Mouse (Mus musculus): ENCODE measurements around the gene Rfx3. TPM values are rescaled to one million over a fixed set of nuclear protein-coding genes. Genes with fewer than 3 reads are reported as not detected.

Rfx3 gene
- total and polyA plus RNA-seq, 3 experiments = 0.76 to 1.4 (median 1.2) TPM

- no peaks in the 10 kb centered on the region for H3K9me3 ChIP-seq (replicated peaks; ENCODE audit: low read length)
- peak overlapping the region; percentile 20 to 85 (median 63) for H3K4me3 ChIP-seq (replicated peaks in 1 of 3; ENCODE audit: low read depth in 2 of 3, low read length in 2 of 3, poor library complexity in 1 of 3)
- peak overlapping the region; percentile 84 for H3K9ac ChIP-seq (ENCODE audit: insufficient read depth, low read depth)
- peak overlapping the region; percentile 43 for H3K27ac ChIP-seq (ENCODE audit: insufficient read depth, low read depth)
- in situ Hi-C loops (cut with MboI; ENCODE audit: low pct_ligation_motif_present, low pct_unique_long_range_greater_than_20kb, low sequenced_read_pairs) (no loop called here), dilution Hi-C loops (cut with MboI; ENCODE audit: extremely low pct_ligation_motif_present, extremely low pct_unique_long_range_greater_than_20kb, low sequenced_read_pairs) (no loop called here)
- H3K36me3 ChIP-seq (replicated peaks in 1 of 2; ENCODE audit: control insufficient read depth in 1 of 2, insufficient read depth in 1 of 2, low read length in 1 of 2) = no peaks in the 10 kb centered on the region
- H3K4me1 ChIP-seq (ENCODE audit: control insufficient read depth in 1 of 2, insufficient read depth in 2 of 2) = peaks cover 0 to 5% of the 10 kb centered on the region in 2 experiments; a peak in 1 of 4 replicates
- no peaks in the 10 kb centered on the region; the same call in 1 of the 2 replicates for H3K79me2 ChIP-seq (replicated peaks; ENCODE audit: control insufficient read depth, extremely low read depth, insufficient read depth, poor library complexity, severe bottlenecking)
- TF ChIP-seq ELF1 (IDR thresholded peaks at IDR 0.05; ENCODE audit: low read depth, low read length) = no peak
- TF ChIP-seq SIN3A (IDR thresholded peaks at IDR 0.05; ENCODE audit: low read length) = no peak
- TF ChIP-seq POLR2A (IDR thresholded peaks at IDR 0.05; ENCODE audit: low read depth, low read length) = peak; percentile 65
- TF ChIP-seq POLR2AphosphoS2 (IDR thresholded peaks at IDR 0.05; ENCODE audit: low read depth, low read length) = peak; percentile 72
- no peak for TF ChIP-seq KAT2A (IDR thresholded peaks at IDR 0.05; ENCODE audit: insufficient replicate concordance, low read length)
- peak; percentile 99 for TF ChIP-seq ZNF384 (IDR thresholded peaks at IDR 0.05; ENCODE audit: low read depth, low read length)
- TF ChIP-seq BHLHE40 (IDR thresholded peaks at IDR 0.05; ENCODE audit: low read depth, low read length) = peak; percentile 35; the same call in 1 of the 2 replicates
- no peak for TF ChIP-seq TBP (conservative IDR thresholded peaks at IDR 0.05; ENCODE audit: low read depth, low read length)
- TF ChIP-seq ZMIZ1 (IDR thresholded peaks at IDR 0.05; ENCODE audit: low read depth, low read length) = peak; percentile 19; the same call in 1 of the 2 replicates
- TF ChIP-seq ZC3H11A (IDR thresholded peaks at IDR 0.05; ENCODE audit: low read depth, low read length) = no peak
- 0 out of 2 replicates have a peak, but pooled peaks have one; percentile 25 for TF ChIP-seq CHD2 (IDR thresholded peaks at IDR 0.05; ENCODE audit: low read length)
- peak; percentile 64 for TF ChIP-seq MAX (IDR thresholded peaks at IDR 0.05; ENCODE audit: low read length)
- no peak for TF ChIP-seq RAD21 (IDR thresholded peaks at IDR 0.05; ENCODE audit: low read depth, low read length)
- TF ChIP-seq MAFK (IDR thresholded peaks at IDR 0.05; ENCODE audit: insufficient replicate concordance, low read length) = no peak; the same call in 1 of the 2 replicates
- TF ChIP-seq NELFE (IDR thresholded peaks at IDR 0.05; ENCODE audit: low read depth, low read length) = peak; percentile 76
- no peak for TF ChIP-seq CTCF (conservative IDR thresholded peaks at IDR 0.05 in 1 of 2, IDR thresholded peaks at IDR 0.05 in 1 of 2; ENCODE audit: low read depth in 2 of 2, low read length in 2 of 2)
- H3K27me3 ChIP-seq (replicated peaks) = no peaks in the 10 kb centered on the region
- H3K4me2 ChIP-seq (ENCODE audit: insufficient read depth, low read depth, poor library complexity, severe bottlenecking) = peak overlapping the region; percentile 39; the same call in 1 of the 2 replicates
- DNase-seq (ENCODE audit: extremely low read depth) = peak; percentile 39
Observed at GRCm38 (mm10) chr19:28011718-28012499, 943 bp upstream of the Rfx3 start.

GRCm38 (mm10) chr19:28011396-28011717 is 391 bp upstream of the Rfx3 start:
- Histone ChIP-seq H3K79me2 (replicated peaks; ENCODE audit: control insufficient read depth, extremely low read depth, insufficient read depth, poor library complexity, severe bottlenecking) (no peaks in the 10 kb centered on the region; the same call in 1 of the 2 replicates), H3K4me3 (replicated peaks in 1 of 3; ENCODE audit: low read depth in 2 of 3, low read length in 2 of 3, poor library complexity in 1 of 3) (peak overlapping the region; percentile 57 to 85 (median 81)), H3K27me3 (replicated peaks) (no peaks in the 10 kb centered on the region), H3K36me3 (replicated peaks in 1 of 2; ENCODE audit: control insufficient read depth in 1 of 2, insufficient read depth in 1 of 2, low read length in 1 of 2) (no peaks in the 10 kb centered on the region), H3K27ac (ENCODE audit: insufficient read depth, low read depth) (peak overlapping the region; percentile 91), H3K4me1 (ENCODE audit: control insufficient read depth in 1 of 2, insufficient read depth in 2 of 2) (peaks cover 0 to 7% of the 10 kb centered on the region in 2 experiments; a peak in 2 of 4 replicates), H3K9ac (ENCODE audit: insufficient read depth, low read depth) (peak overlapping the region; percentile 93), H3K4me2 (ENCODE audit: insufficient read depth, low read depth, poor library complexity, severe bottlenecking) (peak overlapping the region; percentile 74; the same call in 1 of the 2 replicates), H3K9me3 (replicated peaks; ENCODE audit: low read length) (no peaks in the 10 kb centered on the region)
- in situ Hi-C loops (cut with MboI; ENCODE audit: low pct_ligation_motif_present, low pct_unique_long_range_greater_than_20kb, low sequenced_read_pairs) = no loop called here
- DNase-seq (ENCODE audit: extremely low read depth) = peak; percentile 93
- dilution Hi-C loops (cut with MboI; ENCODE audit: extremely low pct_ligation_motif_present, extremely low pct_unique_long_range_greater_than_20kb, low sequenced_read_pairs) = no loop called here
- TF ChIP-seq JUND (conservative IDR thresholded peaks at IDR 0.05; ENCODE audit: low read depth, low read length) = peak; percentile 29; the same call in 1 of the 2 replicates
- TF ChIP-seq TBP (conservative IDR thresholded peaks at IDR 0.05; ENCODE audit: low read depth, low read length) = peak; percentile 89
- peak; percentile 63; the same call in 1 of the 2 replicates for TF ChIP-seq RCOR1 (conservative IDR thresholded peaks at IDR 0.05; ENCODE audit: low read depth, low read length)
- no peak for TF ChIP-seq MXI1 (IDR thresholded peaks at IDR 0.05; ENCODE audit: low read depth, low read length)
- TF ChIP-seq KAT2A (IDR thresholded peaks at IDR 0.05; ENCODE audit: insufficient replicate concordance, low read length) = peak; percentile 56; the same call in 1 of the 2 replicates
- TF ChIP-seq E2F4 (IDR thresholded peaks at IDR 0.05; ENCODE audit: insufficient replicate concordance, low read depth, low read length) = peak; percentile 69; the same call in 1 of the 2 replicates
- peak; percentile 75 for TF ChIP-seq HCFC1 (IDR thresholded peaks at IDR 0.05; ENCODE audit: low read depth, low read length)
- peak; percentile 97 for TF ChIP-seq POLR2A (IDR thresholded peaks at IDR 0.05; ENCODE audit: low read depth, low read length)
- peak; percentile 13; the same call in 1 of the 2 replicates for TF ChIP-seq MAFK (IDR thresholded peaks at IDR 0.05; ENCODE audit: insufficient replicate concordance, low read length)
- peak; percentile 97 for TF ChIP-seq NELFE (IDR thresholded peaks at IDR 0.05; ENCODE audit: low read depth, low read length)
- TF ChIP-seq POLR2AphosphoS2 (IDR thresholded peaks at IDR 0.05; ENCODE audit: low read depth, low read length) = peak; percentile 93
- no peak for TF ChIP-seq USF1 (IDR thresholded peaks at IDR 0.05; ENCODE audit: low read depth, low read length)
- no peak for TF ChIP-seq SMC3 (IDR thresholded peaks at IDR 0.05; ENCODE audit: low read depth, low read length)
- no peak for TF ChIP-seq RAD21 (IDR thresholded peaks at IDR 0.05; ENCODE audit: low read depth, low read length)
- TF ChIP-seq JUN (IDR thresholded peaks at IDR 0.05; ENCODE audit: insufficient read depth, low read depth, low read length) = no peak
- TF ChIP-seq IRF4 (IDR thresholded peaks at IDR 0.05; ENCODE audit: low read depth, low read length) = peak; percentile 38; the same call in 1 of the 2 replicates
- TF ChIP-seq BHLHE40 (IDR thresholded peaks at IDR 0.05; ENCODE audit: low read depth, low read length) = no peak
- TF ChIP-seq CHD1 (IDR thresholded peaks at IDR 0.05; ENCODE audit: low read depth, low read length) = no peak; the same call in 1 of the 2 replicates
- TF ChIP-seq ZC3H11A (IDR thresholded peaks at IDR 0.05; ENCODE audit: low read depth, low read length) = no peak
- TF ChIP-seq ZKSCAN1 (IDR thresholded peaks at IDR 0.05; ENCODE audit: borderline replicate concordance, low read depth, low read length) = no peak
- no peak for TF ChIP-seq PAX5 (IDR thresholded peaks at IDR 0.05; ENCODE audit: low read length)
- peak; percentile 62; the same call in 1 of the 2 replicates for TF ChIP-seq MAX (IDR thresholded peaks at IDR 0.05; ENCODE audit: low read length)
- peak; percentile 94 for TF ChIP-seq ZMIZ1 (IDR thresholded peaks at IDR 0.05; ENCODE audit: low read depth, low read length)

All from CH12.LX (cell line).